Mouse (Mus musculus) lung, postnatal 0 days (tissue): Measurements from ENCODE around the gene Fbn1.

ENCODE experiments used
- CTCF ChIP-seq: IDR thresholded peaks from 2 replicates; pipeline ENCODE4 v1.5.1; 2016; ENCODE audit warnings: antibody characterized with exemption, mild to moderate bottlenecking
- EP300 ChIP-seq: IDR thresholded peaks from 2 replicates; pipeline ENCODE4 v1.6.1; 2016; ENCODE audit warnings: antibody characterized with exemption, mild to moderate bottlenecking, control low read depth

DNA sequence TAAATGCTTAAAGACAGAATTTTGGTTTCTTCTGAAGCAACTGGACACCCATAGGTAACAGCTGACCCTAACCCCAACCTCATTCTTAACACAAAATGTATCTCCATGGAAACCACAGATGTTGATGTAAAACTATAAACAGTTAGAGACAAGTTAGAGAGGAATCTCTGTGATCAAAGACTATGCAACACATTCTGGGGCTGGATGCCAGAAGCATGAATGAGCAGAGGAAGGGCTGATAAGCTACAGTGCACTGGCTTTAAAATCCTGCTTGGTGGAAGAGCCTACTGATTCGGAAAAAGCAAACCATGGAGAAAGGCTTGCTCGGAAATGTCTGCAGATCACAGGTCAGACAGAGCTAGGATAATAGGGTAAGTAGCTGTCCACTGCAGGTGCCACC is 34.6 kb downstream of the Fbn1 start:
- TF ChIP-seq CTCF: no peak
- 0 out of 2 replicates have a peak, but pooled peaks have one; percentile 41 for TF ChIP-seq EP300
